ENCODE assay signal across 8 mouse cellular contexts in genomic region chr9:57798725-57799253, GRCm38 (mm10). TPM values are rescaled to one million over a fixed set of nuclear protein-coding genes. Genes with fewer than 3 reads are reported as not detected.
DNase-seq lines count a peak whose midpoint lies in the region; ATAC-seq and TF ChIP-seq lines count a peak whose summit lies in the region.

No protein-coding gene starts in this region.

- no peaks in the 10 kb centered on the region for H3K36me3 ChIP-seq in intestine, embryonic 15.5 days
- H3K36me3 ChIP-seq in intestine, postnatal 0 days (ENCODE audit: control insufficient read depth, insufficient read depth), result peaks cover 31% of the 10 kb centered on the region
- peaks cover 25% of the 10 kb centered on the region for H3K36me3 ChIP-seq in embryonic facial prominence, embryonic 14.5 days (ENCODE audit: control insufficient read depth, insufficient read depth, low read length)
- H3K36me3 ChIP-seq in hindbrain, embryonic 13.5 days, result peaks cover 49% of the 10 kb centered on the region

- no peak overlapping the region for H3K9ac ChIP-seq in intestine, embryonic 15.5 days
- H3K9ac ChIP-seq in intestine, postnatal 0 days (ENCODE audit: low read depth, low read length), result no peak overlapping the region
- H3K9ac ChIP-seq in embryonic facial prominence, embryonic 14.5 days (ENCODE audit: low read depth, low read length), result no peak overlapping the region; the same call in 1 of the 2 replicates
- H3K9ac ChIP-seq in hindbrain, embryonic 13.5 days, result peak overlapping the region; percentile 19; the same call in 1 of the 2 replicates

- WGBS in intestine, embryonic 15.5 days, result 29% methylated on average over 10 of the region's 10 CpGs
- 33% methylated on average over 10 of the region's 10 CpGs for WGBS in intestine, postnatal 0 days
- 22% methylated on average over 10 of the region's 10 CpGs for WGBS in embryonic facial prominence, embryonic 14.5 days
- WGBS in hindbrain, embryonic 13.5 days, result 6% methylated on average over 10 of the region's 10 CpGs

- no peaks in the 10 kb centered on the region for H3K27me3 ChIP-seq in intestine, embryonic 15.5 days (replicated peaks)
- H3K27me3 ChIP-seq in intestine, postnatal 0 days (replicated peaks; ENCODE audit: control insufficient read depth, insufficient read depth, low read length), result no peaks in the 10 kb centered on the region
- no peaks in the 10 kb centered on the region for H3K27me3 ChIP-seq in embryonic facial prominence, embryonic 14.5 days (replicated peaks; ENCODE audit: control insufficient read depth, insufficient read depth, low read length)
- no peaks in the 10 kb centered on the region for H3K27me3 ChIP-seq in hindbrain, embryonic 13.5 days

- no peak overlapping the region for H3K4me3 ChIP-seq in intestine, embryonic 15.5 days (replicated peaks)
- H3K4me3 ChIP-seq in intestine, postnatal 0 days (ENCODE audit: low read depth, low read length), result no peak overlapping the region
- no peak overlapping the region for H3K4me3 ChIP-seq in embryonic facial prominence, embryonic 14.5 days (ENCODE audit: low read depth, low read length)
- H3K4me3 ChIP-seq in hindbrain, embryonic 13.5 days, result no peak overlapping the region

- H3K4me2 ChIP-seq in intestine, embryonic 15.5 days (replicated peaks), result no peak overlapping the region
- no peak overlapping the region for H3K4me2 ChIP-seq in intestine, postnatal 0 days (replicated peaks; ENCODE audit: low read depth)
- H3K4me2 ChIP-seq in embryonic facial prominence, embryonic 14.5 days (ENCODE audit: low read depth, low read length), result no peak overlapping the region
- no peak overlapping the region for H3K4me2 ChIP-seq in hindbrain, embryonic 13.5 days

- no peaks in the 10 kb centered on the region for H3K9me3 ChIP-seq in intestine, embryonic 15.5 days
- no peaks in the 10 kb centered on the region for H3K9me3 ChIP-seq in intestine, postnatal 0 days (ENCODE audit: control insufficient read depth)
- no peaks in the 10 kb centered on the region for H3K9me3 ChIP-seq in embryonic facial prominence, embryonic 14.5 days (ENCODE audit: control insufficient read depth, low read length)
- H3K9me3 ChIP-seq in hindbrain, embryonic 13.5 days, result no peaks in the 10 kb centered on the region

- peaks cover 16% of the 10 kb centered on the region for H3K4me1 ChIP-seq in intestine, embryonic 15.5 days (replicated peaks)
- H3K4me1 ChIP-seq in intestine, postnatal 0 days (replicated peaks; ENCODE audit: control insufficient read depth, insufficient read depth, low read length), result peaks cover 3% of the 10 kb centered on the region; the same call in 1 of the 2 replicates
- H3K4me1 ChIP-seq in embryonic facial prominence, embryonic 14.5 days (ENCODE audit: control insufficient read depth, insufficient read depth, low read length), result no peaks in the 10 kb centered on the region
- H3K4me1 ChIP-seq in hindbrain, embryonic 13.5 days (replicated peaks), result peaks cover 35% of the 10 kb centered on the region

- DNase-seq in embryonic facial prominence, embryonic 14.5 days (ENCODE audit: low spot score), result peak; percentile 18
- peak; percentile 58 to 77 for DNase-seq in lung, postnatal 4 days
- DNase-seq in layer of hippocampus, adult 9-11 months, result no peak
- DNase-seq in frontal cortex, postnatal 36 days (ENCODE audit: low spot score in 2 of 2), result no peak
- DNase-seq in frontal cortex, postnatal 14 days (ENCODE audit: low spot score in 2 of 2), result no peak

- peak; percentile 40; the same call in 1 of the 2 replicates for ATAC-seq in intestine, embryonic 15.5 days
- ATAC-seq in intestine, postnatal 0 days, result no peak
- no peak for ATAC-seq in embryonic facial prominence, embryonic 14.5 days (ENCODE audit: low read depth)
- no peak for ATAC-seq in hindbrain, embryonic 13.5 days (ENCODE audit: low FRiP score)

- TF ChIP-seq CTCF in intestine, postnatal 0 days (IDR thresholded peaks at IDR 0.05; ENCODE audit: low read depth), result no peak

- no peak overlapping the region for H3K27ac ChIP-seq in intestine, embryonic 15.5 days
- no peak overlapping the region for H3K27ac ChIP-seq in intestine, postnatal 0 days (ENCODE audit: low read depth, low read length)
- H3K27ac ChIP-seq in embryonic facial prominence, embryonic 14.5 days (replicated peaks; ENCODE audit: low read depth, low read length), result no peak overlapping the region
- 0 out of 2 replicates have a peak overlapping the region, but pooled peaks have one; percentile 12 for H3K27ac ChIP-seq in hindbrain, embryonic 13.5 days

RNA-seq across cellular contexts. Expression of gene Clk3, which starts 33.1 kb away (rescaled TPM):
- polyA plus RNA-seq in intestine, embryonic 15.5 days (2015; fragmentation: Nextera tagmentation; extraction: Ambion mirVana), result 57.8 and 71.7 TPM in 2 replicates
- 26.7 and 27.4 TPM in 2 replicates for polyA plus RNA-seq in intestine, postnatal 0 days (2015; fragmentation: Nextera tagmentation; extraction: Ambion mirVana)
- polyA plus RNA-seq in embryonic facial prominence, embryonic 14.5 days (2014; fragmentation: Nextera tagmentation; extraction: Ambion mirVana), result 54.7 and 59.6 TPM in 2 replicates
- 71.2 and 72.4 TPM in 2 replicates for polyA plus RNA-seq in hindbrain, embryonic 13.5 days (2015; fragmentation: Nextera tagmentation; extraction: Ambion mirVana)

RNA-seq across cellular contexts. Expression of gene Arid3b, which starts 37.8 kb away (rescaled TPM):
- 7.4 and 7.8 TPM in 2 replicates for polyA plus RNA-seq in intestine, embryonic 15.5 days (2015; fragmentation: Nextera tagmentation; extraction: Ambion mirVana)
- polyA plus RNA-seq in intestine, postnatal 0 days (2015; fragmentation: Nextera tagmentation; extraction: Ambion mirVana), result 5.2 and 5.4 TPM in 2 replicates
- 3.8 and 4.1 TPM in 2 replicates for polyA plus RNA-seq in embryonic facial prominence, embryonic 14.5 days (2014; fragmentation: Nextera tagmentation; extraction: Ambion mirVana)
- 10.9 and 12.8 TPM in 2 replicates for polyA plus RNA-seq in hindbrain, embryonic 13.5 days (2015; fragmentation: Nextera tagmentation; extraction: Ambion mirVana)

Comparison
In these comparisons a context has a peak if more than half of its experiments do, and no peak if none do; other contexts are left out.
1. DNase-seq: peak in embryonic facial prominence, embryonic 14.5 days (single experiment) and lung, postnatal 4 days (2 of 2); none in layer of hippocampus, adult 9-11 months (single experiment), frontal cortex, postnatal 36 days (0 of 2) and frontal cortex, postnatal 14 days (0 of 2).